Mouse (Mus musculus): ENCODE data around the gene Cdk5r2.

Gene Cdk5r2

GRCm38 (mm10) chr1:74891513-74891912, 36.8 kb downstream of the Cdk5r2 start:
- no peak for DNase-seq (ENCODE audit: low spot score in 2 of 2)

GRCm38 (mm10) chr1:74892351-74893133, 37.8 kb downstream of the Cdk5r2 start:
- no peak for DNase-seq (ENCODE audit: low spot score in 2 of 2)

DNA sequence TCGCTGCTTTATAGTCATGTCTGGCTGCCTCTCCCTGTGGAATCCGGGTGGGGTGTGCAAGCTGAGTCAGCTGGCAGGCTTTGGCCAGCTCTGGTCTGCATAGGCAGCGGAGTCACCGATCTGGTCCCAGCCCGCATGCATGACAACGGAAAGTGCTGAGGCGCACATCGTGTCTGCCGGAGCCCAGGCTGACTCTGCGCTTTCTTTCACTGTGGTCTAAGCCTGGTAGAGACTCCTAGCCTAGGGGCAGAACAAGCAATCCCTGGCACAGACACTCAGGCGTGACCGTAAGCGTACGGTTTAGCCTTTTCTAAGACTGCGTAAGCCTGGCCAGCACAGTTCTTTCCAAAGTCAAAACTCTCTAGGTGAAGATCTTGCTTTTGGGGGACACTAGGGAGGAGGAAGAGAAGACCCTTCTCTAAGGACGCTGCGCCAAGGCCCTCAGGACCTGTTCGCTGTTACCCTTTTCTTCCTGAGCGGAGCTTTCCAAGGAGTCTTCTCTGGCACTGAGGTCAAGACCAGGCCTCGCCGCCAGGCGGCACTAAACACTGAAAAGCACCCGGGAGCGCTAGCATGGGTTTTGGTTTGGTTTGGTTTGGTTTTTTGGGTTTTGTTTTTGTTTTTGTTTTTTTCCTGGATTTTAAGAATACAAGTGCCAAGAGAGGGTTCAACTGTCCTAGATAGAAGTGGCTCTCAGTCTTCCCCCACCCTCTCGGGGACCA, 38.6 kb downstream of the Cdk5r2 start, which contains the start of gene Cryba2:
Gene Cryba2, minus strand, starts transcription at position 10 of the 722 bp plus-strand sequence.
- DNase-seq (ENCODE audit: low spot score in 2 of 2): peak in 1 of 2 experiments; percentile 41

DNA sequence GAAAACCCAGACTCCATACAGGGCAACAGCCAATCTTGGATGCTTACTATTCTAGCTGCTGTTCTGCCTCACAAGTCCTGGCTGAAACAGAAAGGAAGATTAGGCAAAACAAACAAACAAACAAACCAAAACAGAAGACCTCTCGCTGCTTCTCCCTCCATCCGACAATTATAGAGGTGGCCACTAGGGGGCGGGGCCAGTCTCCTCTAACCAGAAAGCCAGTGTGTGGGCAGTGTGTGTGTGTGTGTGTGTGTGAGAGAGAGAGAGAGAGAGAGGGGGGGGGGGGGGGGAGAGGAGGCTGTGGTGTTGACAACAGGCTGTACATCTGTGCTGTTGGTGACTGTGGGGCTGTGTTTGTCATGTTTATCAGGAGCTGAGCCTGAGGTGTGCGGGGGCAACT, 40.2 kb downstream of the Cdk5r2 start:
- peak in 1 of 2 experiments; percentile 54 for DNase-seq (ENCODE audit: low spot score in 2 of 2)

DNA sequence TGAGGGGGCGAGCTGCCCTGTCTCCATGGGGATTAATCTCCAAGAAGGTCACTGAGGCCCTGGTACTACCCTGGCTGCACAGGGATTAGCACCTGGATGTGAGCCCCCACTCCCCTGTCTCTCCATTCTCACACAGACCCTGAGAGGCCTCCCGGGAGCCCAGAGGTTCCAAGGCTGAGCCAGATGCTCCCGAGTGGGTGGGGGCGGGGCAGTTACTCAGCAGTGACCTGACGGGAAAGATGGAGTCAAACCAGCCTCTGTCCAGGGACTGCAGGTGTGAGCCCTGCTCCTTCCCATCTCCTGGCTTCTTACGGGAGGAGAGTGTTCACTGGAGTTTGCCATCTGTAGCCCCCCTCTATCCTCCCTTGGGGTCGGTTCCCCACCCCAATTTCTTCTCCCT, 43.2 kb downstream of the Cdk5r2 start:
- DNase-seq (ENCODE audit: low spot score in 2 of 2): no peak

DNA sequence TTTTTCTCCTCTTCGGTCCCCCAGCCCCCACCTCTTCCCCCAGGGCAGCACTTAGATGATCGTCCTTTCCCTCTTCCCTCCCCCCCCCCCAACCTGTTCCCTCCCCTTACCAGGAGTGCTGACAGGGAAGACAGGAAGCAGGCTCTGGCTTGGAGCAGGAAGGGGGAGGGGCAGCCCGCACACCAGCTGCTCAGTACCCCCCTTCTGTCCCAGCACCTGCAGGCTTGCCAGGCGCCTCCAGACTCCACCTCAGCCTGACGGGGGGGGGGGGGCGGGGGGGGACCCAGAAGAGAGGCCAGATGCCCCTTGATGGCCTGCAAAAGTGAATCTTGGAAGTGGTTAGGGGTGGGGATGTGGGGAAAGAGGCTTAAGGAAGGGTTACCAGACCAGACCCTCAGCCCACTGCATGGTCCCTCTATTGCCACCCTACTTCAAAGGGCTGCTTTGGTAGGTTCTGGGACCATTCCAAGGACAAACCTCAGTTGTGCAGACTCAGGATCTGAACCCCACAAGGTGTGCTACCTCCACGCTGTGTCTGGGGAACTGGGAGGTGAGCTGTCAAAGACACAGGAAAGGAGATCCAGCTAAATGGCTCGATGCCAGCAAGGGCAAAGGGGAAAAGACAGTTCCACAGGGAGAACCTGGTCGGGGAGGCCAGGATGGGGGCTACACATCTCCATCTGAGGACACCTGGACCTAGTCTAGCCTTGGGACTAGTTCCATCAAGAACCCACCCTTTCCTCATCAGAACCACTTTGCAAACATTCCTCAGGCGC, 44.1 kb downstream of the Cdk5r2 start:
- DNase-seq (ENCODE audit: low spot score in 2 of 2): no peak

- DNase-seq (ENCODE audit: low spot score in 2 of 2): no peak
Observed at GRCm38 (mm10) chr1:74900341-74901285, 45.9 kb downstream of the Cdk5r2 start.

GRCm38 (mm10) chr1:74901686-74902085, 47.0 kb downstream of the Cdk5r2 start:
- DNase-seq (ENCODE audit: low spot score in 2 of 2): peak in 1 of 2 experiments; percentile 61

DNA sequence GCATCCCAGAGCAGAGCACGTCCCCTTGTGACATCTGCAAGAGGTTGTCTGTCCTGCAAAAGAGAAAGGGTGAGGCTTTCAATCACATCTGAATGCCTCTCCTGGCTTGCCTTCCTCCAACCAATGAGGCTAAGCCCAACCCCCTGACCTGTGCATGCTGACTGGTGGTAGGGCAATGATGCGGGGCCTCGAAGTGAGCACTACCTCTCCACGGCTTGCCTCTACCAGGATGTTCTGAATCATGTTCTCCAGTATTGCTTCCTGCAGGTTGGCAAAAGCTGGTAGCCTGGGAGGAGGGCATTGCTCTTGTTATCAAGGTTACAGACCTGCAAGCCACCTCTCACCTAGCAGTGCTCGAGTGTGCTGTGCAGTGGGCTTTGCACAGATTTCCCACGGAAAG, 47.5 kb downstream of the Cdk5r2 start:
- no peak for DNase-seq (ENCODE audit: low spot score in 2 of 2)

All from left cerebral cortex, adult 9 months (tissue).